Mouse (Mus musculus) lung, postnatal 36 days (tissue): ENCODE results near the gene Unc5b.

Source experiments
- DNase-seq: peaks from one replicate; pipeline ENCODE4 v3.0.0; 2022; ENCODE audit warnings: mixed read lengths

The Unc5b gene

DNA sequence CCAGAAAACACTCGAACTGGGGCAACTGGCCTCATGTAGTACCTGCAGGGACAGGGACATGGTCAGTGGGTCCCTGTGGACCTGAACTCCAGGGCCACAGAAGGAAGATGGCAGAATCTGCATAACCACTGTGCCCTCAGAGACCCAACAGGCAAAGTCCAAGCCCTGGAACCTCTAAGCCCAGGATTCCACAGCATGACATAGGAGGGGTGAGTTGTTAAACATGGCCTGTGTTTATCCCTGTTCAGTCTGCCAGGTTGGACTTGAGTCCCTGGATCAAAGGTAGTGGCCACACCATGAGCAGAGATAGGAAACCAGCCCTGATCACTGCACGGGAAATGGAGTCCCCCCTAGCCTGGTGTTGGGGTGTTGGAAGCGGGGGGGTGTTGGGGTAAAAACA lies 114.9 kb downstream of the Unc5b start:
- DNase-seq, result no peak
